Mouse (Mus musculus): Measurements from ENCODE around the gene Aasdh. TPM values are rescaled to one million over a fixed set of nuclear protein-coding genes. Genes with fewer than 3 reads are reported as not detected.

Gene Aasdh
- 23.4 and 26.5 TPM in 2 replicates for total RNA-seq (2012; rRNA removed)
- 10 to 100 TPM in 1 of 2 experiments, not detected in 1; 20.7 TPM for polyA plus RNA-seq (2012; ENCODE audit: insufficient read depth in 1 of 2, insufficient read length in 2 of 2, low read depth in 1 of 2, low replicate concordance in 2 of 2, missing spikeins in 1 of 2)

DNA sequence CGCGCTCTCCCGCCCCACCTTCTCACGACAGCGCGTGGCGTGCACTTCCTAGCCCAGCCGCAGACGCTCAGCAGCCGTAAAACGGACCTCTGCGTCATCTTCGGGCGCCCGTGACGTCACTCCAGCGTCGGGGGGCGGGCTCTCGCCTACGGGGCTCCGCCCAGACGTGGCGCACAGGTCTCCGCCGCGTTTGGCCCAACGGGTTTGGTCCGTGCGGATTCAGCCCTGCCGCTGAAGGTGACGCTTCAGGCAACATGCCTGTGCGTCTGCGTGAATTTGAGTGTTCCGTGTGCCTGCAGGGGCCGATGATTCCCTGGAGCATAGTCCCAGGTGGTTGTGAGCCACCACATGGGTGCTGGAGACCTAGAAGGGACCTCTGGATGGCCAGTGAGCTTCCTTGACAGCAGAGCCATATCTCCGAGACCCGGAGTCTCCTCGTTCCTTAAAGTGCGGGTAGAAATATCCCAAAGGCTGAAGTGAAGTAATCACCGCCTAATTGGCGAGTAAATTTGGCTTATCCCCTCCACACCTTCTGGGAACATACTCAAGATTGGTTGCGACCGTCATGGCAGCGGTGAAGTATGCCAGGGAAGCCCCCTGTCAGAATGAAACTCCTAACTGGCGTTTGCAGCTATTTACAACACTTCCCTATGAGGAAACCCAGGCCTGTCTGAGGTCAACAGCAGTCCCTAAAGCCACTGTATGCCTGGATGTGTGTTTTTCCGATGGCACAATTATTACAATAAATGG, at the start of gene Aasdh:
TSS of gene Aasdh (minus strand) at position 110 of the 750 bp plus-strand sequence.
- H3K9me3 ChIP-seq (replicated peaks; ENCODE audit: insufficient read depth, low read length), result no peaks in the 10 kb centered on the region
- no peak for TF ChIP-seq GATA1 (IDR thresholded peaks at IDR 0.05; ENCODE audit: low read depth, low read length)
- TF ChIP-seq CTCF (IDR thresholded peaks at IDR 0.05 in 2 of 3, conservative IDR thresholded peaks at IDR 0.05 in 1 of 3; ENCODE audit: control insufficient read depth in 1 of 3, insufficient read depth in 1 of 3, low read depth in 2 of 3, low read length in 3 of 3, poor library complexity in 1 of 3, severe bottlenecking in 1 of 3), result no peak
- TF ChIP-seq ELF1 (IDR thresholded peaks at IDR 0.05; ENCODE audit: low read depth, low read length), result peak; percentile 94
- TF ChIP-seq ZC3H11A (IDR thresholded peaks at IDR 0.05; ENCODE audit: low read depth, low read length), result peak; percentile 36; the same call in 1 of the 2 replicates
- peak; percentile 98 for TF ChIP-seq MXI1 (IDR thresholded peaks at IDR 0.05; ENCODE audit: low read depth, low read length)
- TF ChIP-seq MAZ (IDR thresholded peaks at IDR 0.05; ENCODE audit: low read depth, low read length), result peak; percentile 94; the same call in 1 of the 2 replicates
- TF ChIP-seq MAFK (IDR thresholded peaks at IDR 0.05; ENCODE audit: borderline replicate concordance, low read depth, low read length), result no peak
- peak; percentile 98 for TF ChIP-seq ZMIZ1 (IDR thresholded peaks at IDR 0.05; ENCODE audit: low read depth, low read length)
- no peak for TF ChIP-seq USF2 (IDR thresholded peaks at IDR 0.05; ENCODE audit: borderline replicate concordance in 1 of 2, insufficient read depth in 1 of 2, low read depth in 1 of 2, low read length in 2 of 2)
- TF ChIP-seq NELFE (IDR thresholded peaks at IDR 0.05; ENCODE audit: low read depth, low read length), result peak; percentile 99
- TF ChIP-seq EP300 (IDR thresholded peaks at IDR 0.05; ENCODE audit: low read depth in 1 of 2, low read length in 2 of 2), result peak in 1 of 2 experiments; percentile 49; a peak in 1 of 4 replicates
- 0 out of 2 replicates have a peak, but pooled peaks have one; percentile 15 for TF ChIP-seq UBTF (IDR thresholded peaks at IDR 0.05; ENCODE audit: borderline replicate concordance, insufficient read depth, low read depth, low read length)
- no peak for TF ChIP-seq CHD1 (IDR thresholded peaks at IDR 0.05; ENCODE audit: low read depth, low read length)
- peak; percentile 88 for TF ChIP-seq TBP (IDR thresholded peaks at IDR 0.05; ENCODE audit: low read depth, low read length)
- TF ChIP-seq NRF1 (IDR thresholded peaks at IDR 0.05; ENCODE audit: insufficient read depth, low read depth, low read length, poor library complexity, severe bottlenecking), result peak; percentile 54; the same call in 1 of the 2 replicates
- TF ChIP-seq MYB (IDR thresholded peaks at IDR 0.05; ENCODE audit: low read depth, low read length), result peak; percentile 64
- peak; percentile 94 for TF ChIP-seq MAX (IDR thresholded peaks at IDR 0.05; ENCODE audit: low read length)
- TF ChIP-seq POLR2AphosphoS2 (IDR thresholded peaks at IDR 0.05; ENCODE audit: low read length), result peak; percentile 99
- TF ChIP-seq POLR2AphosphoS5 (IDR thresholded peaks at IDR 0.05; ENCODE audit: borderline replicate concordance, low read depth, low read length), result no peak
- no peak for TF ChIP-seq BHLHE40 (IDR thresholded peaks at IDR 0.05; ENCODE audit: borderline replicate concordance, low read depth, low read length)
- peak; percentile 97 for TF ChIP-seq HCFC1 (IDR thresholded peaks at IDR 0.05; ENCODE audit: low read depth, low read length)
- peak; percentile 93 for TF ChIP-seq KAT2A (conservative IDR thresholded peaks at IDR 0.05; ENCODE audit: low read depth, low read length)
- TF ChIP-seq ETS1 (IDR thresholded peaks at IDR 0.05; ENCODE audit: low read depth, low read length), result peak; percentile 52
- peak; percentile 98 to 100 for TF ChIP-seq POLR2A (IDR thresholded peaks at IDR 0.05; ENCODE audit: control insufficient read depth in 1 of 2, insufficient read depth in 1 of 2, low read depth in 1 of 2, low read length in 2 of 2, poor library complexity in 1 of 2)
- no peak for TF ChIP-seq SMC3 (IDR thresholded peaks at IDR 0.05; ENCODE audit: low read depth, low read length)
- no peak for TF ChIP-seq CHD2 (IDR thresholded peaks at IDR 0.05; ENCODE audit: low read length)
- TF ChIP-seq SIN3A (IDR thresholded peaks at IDR 0.05; ENCODE audit: low read length), result peak; percentile 99
- TF ChIP-seq USF1 (IDR thresholded peaks at IDR 0.05; ENCODE audit: low read depth, low read length), result 0 out of 2 replicates have a peak, but pooled peaks have one; percentile 33
- no peak for TF ChIP-seq RAD21 (IDR thresholded peaks at IDR 0.05; ENCODE audit: low read depth, low read length)
- TF ChIP-seq TCF12 (IDR thresholded peaks at IDR 0.05; ENCODE audit: low read depth, low read length), result peak; percentile 88
- peak; percentile 57; the same call in 1 of the 2 replicates for TF ChIP-seq E2F4 (IDR thresholded peaks at IDR 0.05; ENCODE audit: borderline replicate concordance, low read depth, low read length)
- TF ChIP-seq JUND (IDR thresholded peaks at IDR 0.05; ENCODE audit: low read depth, low read length), result no peak
- peak; percentile 84; the same call in 1 of the 2 replicates for TF ChIP-seq GABPA (IDR thresholded peaks at IDR 0.05; ENCODE audit: low read depth, low read length)
- peak; percentile 46; the same call in 1 of the 2 replicates for TF ChIP-seq RCOR1 (IDR thresholded peaks at IDR 0.05; ENCODE audit: low read depth, low read length)
- TF ChIP-seq MYC (IDR thresholded peaks at IDR 0.05; ENCODE audit: low read depth, low read length), result peak; percentile 87; the same call in 1 of the 2 replicates

More for the DNA sequence above, at the start of gene Aasdh:
- Histone ChIP-seq H3K27me3 (ENCODE audit: control insufficient read depth in 1 of 2, insufficient read depth in 2 of 2, low read length in 2 of 2) (no peaks in the 10 kb centered on the region), H3K79me2 (ENCODE audit: control insufficient read depth, insufficient read depth, low read length, poor library complexity) (peaks cover 4% of the 10 kb centered on the region; the same call in 1 of the 2 replicates), H3K36me3 (ENCODE audit: control insufficient read depth in 1 of 2, insufficient read depth in 2 of 2, low read length in 2 of 2) (peaks cover 0 to 23% of the 10 kb centered on the region in 2 experiments; a peak in 3 of 4 replicates), H3K4me3 (ENCODE audit: control insufficient read depth in 1 of 2, insufficient read depth in 1 of 2, low read depth in 2 of 2, low read length in 2 of 2) (peak within 1 kb of the TSS; percentile 74 to 79), H3K4me1 (ENCODE audit: control insufficient read depth in 1 of 2, insufficient read depth in 2 of 2, low read length in 2 of 2) (peaks cover 7 to 13% of the 10 kb centered on the region in 2 experiments; a peak in 3 of 4 replicates), H3K27ac (ENCODE audit: control insufficient read depth, low read depth, low read length) (peak within 1 kb of the TSS; percentile 86), H3K9ac (ENCODE audit: control insufficient read depth, low read depth, low read length, poor library complexity, severe bottlenecking) (peak within 1 kb of the TSS; percentile 86)
- peak; percentile 99 for DNase-seq (ENCODE audit: low read depth, low spot score)

Data from MEL (cell line).